In the genomic region with DNA sequence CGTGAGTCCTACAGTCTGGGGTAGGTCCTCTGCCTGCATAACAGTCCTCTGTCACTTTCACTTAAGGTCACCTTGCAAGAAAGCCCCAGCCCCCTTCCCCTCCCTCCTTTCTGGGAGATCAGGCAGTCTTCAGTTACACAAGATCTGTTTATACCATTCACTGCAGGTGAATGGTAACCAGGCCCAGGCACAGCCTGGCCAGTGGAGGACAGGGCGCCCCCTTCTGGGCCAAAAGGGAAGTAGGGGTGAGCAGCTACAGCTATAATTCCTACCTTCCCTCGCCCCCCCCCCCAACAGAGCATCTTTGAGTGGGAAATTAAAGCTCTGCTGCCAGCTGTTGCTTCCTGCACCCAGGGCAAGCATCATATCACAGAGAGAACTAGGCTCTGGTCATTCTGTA, we compare ENCODE assay signal across 12 mouse cellular contexts. TPM values are rescaled to one million over a fixed set of nuclear protein-coding genes. Genes with fewer than 3 reads are reported as not detected.
DNase-seq lines count a peak whose midpoint lies in the region; ATAC-seq and TF ChIP-seq lines count a peak whose summit lies in the region.
"Had no signal": no experiment of that assay in that cellular context is flagged by ENCODE, and none has a peak within 500 bp of the region (broad histone marks: within the 10 kb centered on the region; RNA-seq: fewer than 3 reads in every experiment).

No protein-coding gene starts in this region.

- 61% methylated on average over 3 of the region's 3 CpGs for WGBS in liver, adult 2 months
- WGBS in liver, embryonic 12.5 days (ENCODE audit: insufficient replicate concordance), result 39% methylated on average over 3 of the region's 3 CpGs
- WGBS in forebrain, embryonic 14.5 days, result 64% methylated on average over 3 of the region's 3 CpGs

- H3K27me3 ChIP-seq in liver, adult 2 months (ENCODE audit: control insufficient read depth, insufficient read depth, low read length), result no peaks in the 10 kb centered on the region
- peaks cover 39% of the 10 kb centered on the region for H3K27me3 ChIP-seq in liver, embryonic 12.5 days (replicated peaks)
- H3K27me3 ChIP-seq in forebrain, embryonic 14.5 days (replicated peaks; ENCODE audit: control insufficient read depth, insufficient read depth, low read length), result no peaks in the 10 kb centered on the region
- H3K27me3 ChIP-seq: lung, embryonic 15.5 days had no signal

- peak; percentile 64 for TF ChIP-seq CTCF in liver, adult 2 months (IDR thresholded peaks at IDR 0.05; ENCODE audit: low read depth, low read length)

- no peaks in the 10 kb centered on the region for H3K36me3 ChIP-seq in liver, adult 2 months (ENCODE audit: control insufficient read depth, insufficient read depth, low read length)
- no peaks in the 10 kb centered on the region for H3K36me3 ChIP-seq in liver, embryonic 12.5 days
- H3K36me3 ChIP-seq in forebrain, embryonic 14.5 days (ENCODE audit: control insufficient read depth, insufficient read depth, low read length), result no peaks in the 10 kb centered on the region
- H3K36me3 ChIP-seq: lung, embryonic 15.5 days had no signal

- no peak for ATAC-seq in liver, embryonic 12.5 days
- no peak for ATAC-seq in forebrain, embryonic 14.5 days

- no peak overlapping the region for H3K27ac ChIP-seq in liver, adult 2 months (replicated peaks; ENCODE audit: insufficient read depth, low read depth, low read length)
- no peak overlapping the region for H3K27ac ChIP-seq in liver, embryonic 12.5 days
- no peak overlapping the region for H3K27ac ChIP-seq in forebrain, embryonic 14.5 days (ENCODE audit: low read depth, low read length)
- H3K27ac ChIP-seq: lung, embryonic 15.5 days had no signal

- no peak for TF ChIP-seq POLR2A in liver, adult 2 months (IDR thresholded peaks at IDR 0.05; ENCODE audit: extremely low read depth, insufficient read depth, low read length)

- no peaks in the 10 kb centered on the region for H3K4me1 ChIP-seq in liver, adult 2 months (ENCODE audit: control insufficient read depth, insufficient read depth, low read length)
- H3K4me1 ChIP-seq in liver, embryonic 12.5 days, result no peaks in the 10 kb centered on the region
- H3K4me1 ChIP-seq in forebrain, embryonic 14.5 days (ENCODE audit: control insufficient read depth, insufficient read depth, low read length), result no peaks in the 10 kb centered on the region
- H3K4me1 ChIP-seq: lung, embryonic 15.5 days had no signal

- intact Hi-C loops in left cerebral cortex, postnatal 36 days (cut with DNase I), result no loop called here

- no peaks in the 10 kb centered on the region for H3K9me3 ChIP-seq in liver, embryonic 12.5 days (replicated peaks)
- H3K9me3 ChIP-seq in forebrain, embryonic 14.5 days (replicated peaks; ENCODE audit: control insufficient read depth, low read length), result no peaks in the 10 kb centered on the region
- H3K9me3 ChIP-seq: lung, embryonic 15.5 days had no signal

- H3K4me3 ChIP-seq in liver, adult 2 months (ENCODE audit: insufficient read depth, low read depth, low read length), result no peak overlapping the region
- H3K4me3 ChIP-seq in liver, embryonic 12.5 days, result no peak overlapping the region
- H3K4me3 ChIP-seq in forebrain, embryonic 14.5 days (ENCODE audit: low read depth, low read length), result no peak overlapping the region
- H3K4me3 ChIP-seq: lung, embryonic 15.5 days had no signal

- peak; percentile 15 for DNase-seq in embryo, embryonic 9.5 days (ENCODE audit: extremely low spot score)
- DNase-seq in embryo, embryonic 10.5 days (ENCODE audit: low spot score), result no peak
- no peak for DNase-seq in liver, adult 2 months (ENCODE audit: extremely low read depth, low read depth, low spot score)
- DNase-seq in T-cell, adult 2 months (ENCODE audit: low spot score), result peak; percentile 26
- DNase-seq in retina, postnatal 1 day, result peak; percentile 42
- no peak for DNase-seq in left cerebral cortex, postnatal 36 days (ENCODE audit: low spot score in 2 of 2)
- DNase-seq in forebrain, embryonic 14.5 days (ENCODE audit: low spot score), result no peak
- DNase-seq: kidney, adult 8-10 months had no signal

- no peak overlapping the region for H3K9ac ChIP-seq in liver, adult 2 months (ENCODE audit: low read depth, low read length)
- H3K9ac ChIP-seq in liver, embryonic 12.5 days, result no peak overlapping the region
- H3K9ac ChIP-seq in forebrain, embryonic 14.5 days (ENCODE audit: low read length), result no peak overlapping the region
- H3K9ac ChIP-seq: lung, embryonic 15.5 days had no signal

- H3K4me2 ChIP-seq in liver, embryonic 12.5 days, result no peak overlapping the region
- no peak overlapping the region for H3K4me2 ChIP-seq in forebrain, embryonic 14.5 days (ENCODE audit: low read length)
- H3K4me2 ChIP-seq: lung, embryonic 15.5 days had no signal

- H3K79me2 ChIP-seq in liver, adult 2 months (ENCODE audit: control insufficient read depth, insufficient read depth, low read length), result no peaks in the 10 kb centered on the region

RNA-seq across cellular contexts. Expression of gene Lyzl4, which starts 25.4 kb away (rescaled TPM):
- total RNA-seq in liver, adult 2 months (2014; rRNA removed), result not detected in 2 replicates
- polyA plus RNA-seq in liver, adult 2 months (2012; rRNA removed), result not detected in 2 replicates
- 0.23 and 0.29 TPM in 2 replicates for polyA plus RNA-seq in liver, embryonic 12.5 days (2016; fragmentation: Nextera tagmentation; extraction: Ambion mirVana)
- 1 to 10 TPM; 2.0 to 2.1 TPM for total RNA-seq in left cerebral cortex, postnatal 36 days (2021)
- 0.18 TPM in 1 of 2 replicates, not detected in the other for polyA plus RNA-seq in forebrain, embryonic 14.5 days (2014; fragmentation: Nextera tagmentation; extraction: Ambion mirVana)
- total RNA-seq: common myeloid progenitor, adult 5-6 weeks; neutrophil, adult 5-6 weeks had no signal
- polyA plus RNA-seq: lung, embryonic 15.5 days had no signal

RNA-seq across cellular contexts. Expression of gene Vipr1, which starts 26.0 kb away (rescaled TPM):
- 22.2 and 25.4 TPM in 2 replicates for total RNA-seq in liver, adult 2 months (2014; rRNA removed)
- 16.7 and 16.9 TPM in 2 replicates for polyA plus RNA-seq in liver, adult 2 months (2012; rRNA removed)
- 0.14 and 0.23 TPM in 2 replicates for polyA plus RNA-seq in liver, embryonic 12.5 days (2016; fragmentation: Nextera tagmentation; extraction: Ambion mirVana)
- total RNA-seq in left cerebral cortex, postnatal 36 days (2021), result 10 to 100 TPM; 25.2 to 27.2 TPM
- 0.38 and 0.46 TPM in 2 replicates for polyA plus RNA-seq in forebrain, embryonic 14.5 days (2014; fragmentation: Nextera tagmentation; extraction: Ambion mirVana)

Comparison
In these comparisons a context has a peak if more than half of its experiments do, and no peak if none do; other contexts are left out.
1. DNase-seq: peak in embryo, embryonic 9.5 days (single experiment), T-cell, adult 2 months (single experiment) and retina, postnatal 1 day (single experiment); none in embryo, embryonic 10.5 days (single experiment), liver, adult 2 months (single experiment), left cerebral cortex, postnatal 36 days (0 of 2) and forebrain, embryonic 14.5 days (single experiment).
2. RNA of gene Vipr1, which starts 26.0 kb away (polyA plus RNA-seq): 16.7 to 16.9 TPM in liver, adult 2 months; 0.38 to 0.46 TPM in forebrain, embryonic 14.5 days and 0.14 to 0.23 TPM in liver, embryonic 12.5 days; every median in the first group is over 10 times any median in the second.